Mouse (Mus musculus): ENCODE data around the gene 1700028J19Rik.
A peak's percentile ranks its signal among the peaks of the same experiment; 100 is the strongest.

- TF ChIP-seq CTCF (IDR thresholded peaks at IDR 0.05 in 2 of 3, conservative IDR thresholded peaks at IDR 0.05 in 1 of 3; ENCODE audit: control insufficient read depth in 1 of 3, insufficient read depth in 1 of 3, low read depth in 2 of 3, low read length in 3 of 3, poor library complexity in 1 of 3, severe bottlenecking in 1 of 3): peak in 1 of 3 experiments; percentile 23; a peak in 1 of 6 replicates
- no peak for TF ChIP-seq JUND (IDR thresholded peaks at IDR 0.05; ENCODE audit: low read depth, low read length)
- peak; percentile 99 for TF ChIP-seq POLR2A (IDR thresholded peaks at IDR 0.05; ENCODE audit: control insufficient read depth in 1 of 2, insufficient read depth in 1 of 2, low read depth in 1 of 2, low read length in 2 of 2, poor library complexity in 1 of 2)
- no peak for TF ChIP-seq EP300 (IDR thresholded peaks at IDR 0.05; ENCODE audit: low read depth in 1 of 2, low read length in 2 of 2)
- TF ChIP-seq RCOR1 (IDR thresholded peaks at IDR 0.05; ENCODE audit: low read depth, low read length): no peak
- TF ChIP-seq GATA1 (IDR thresholded peaks at IDR 0.05; ENCODE audit: low read depth, low read length): no peak
- no peak for TF ChIP-seq USF2 (IDR thresholded peaks at IDR 0.05; ENCODE audit: borderline replicate concordance in 1 of 2, insufficient read depth in 1 of 2, low read depth in 1 of 2, low read length in 2 of 2)
- TF ChIP-seq BHLHE40 (IDR thresholded peaks at IDR 0.05; ENCODE audit: borderline replicate concordance, low read depth, low read length): no peak
- peak; percentile 82 for TF ChIP-seq ELF1 (IDR thresholded peaks at IDR 0.05; ENCODE audit: low read depth, low read length)
- no peak for TF ChIP-seq ZC3H11A (IDR thresholded peaks at IDR 0.05; ENCODE audit: low read depth, low read length)
- peak; percentile 99 for TF ChIP-seq NELFE (IDR thresholded peaks at IDR 0.05; ENCODE audit: low read depth, low read length)
- peak; percentile 86 for TF ChIP-seq HCFC1 (IDR thresholded peaks at IDR 0.05; ENCODE audit: low read depth, low read length)
- TF ChIP-seq ZMIZ1 (IDR thresholded peaks at IDR 0.05; ENCODE audit: low read depth, low read length): peak; percentile 98
- peak; percentile 89 for TF ChIP-seq MXI1 (IDR thresholded peaks at IDR 0.05; ENCODE audit: low read depth, low read length)
Observed at GRCm38 (mm10) chr7:44246055-44246983, at the start of gene 1700028J19Rik, which contains the start of gene 2410002F23Rik.

Data from MEL (cell line).